Mouse (Mus musculus) embryonic facial prominence, embryonic 14.5 days (tissue): Measurements from ENCODE around the gene Trmt2a. TPM values are rescaled to one million over a fixed set of nuclear protein-coding genes. Genes with fewer than 3 reads are reported as not detected.
A peak's percentile ranks its signal among the peaks of the same experiment; 100 is the strongest.

Experiments used
- ATAC-seq: fragments of 200-750 bp; cut with Nextera tagmentation; 2 replicates; pipeline ENCODE4 v1.8.0; 2017; ENCODE audit warnings: low read depth, moderate number of reproducible peaks, moderate TSS enrichment
- DNase-seq: peaks from one replicate; pipeline ENCODE4 v3.0.0-alpha.2; 2015; ENCODE audit warnings: low spot score
- H3K27ac ChIP-seq: fragments of 300-500 bp; sonication (generic); replicated peaks from 2 replicates; pipeline ENCODE4 v1.5.1; 2014; ENCODE audit warnings: low read depth, mild to moderate bottlenecking, low read length, moderate library complexity
- H3K27me3 ChIP-seq: fragments of 300-500 bp; sonication (generic); replicated peaks from 2 replicates; pipeline ENCODE4 v1.6.1; 2014; ENCODE audit warnings: low read length; ENCODE audit not compliant: control insufficient read depth, insufficient read depth
- H3K36me3 ChIP-seq: fragments of 300-500 bp; sonication (generic); 2 replicates; pipeline ENCODE4 v1.6.1; 2014; ENCODE audit warnings: low read length, mixed read lengths; ENCODE audit not compliant: control insufficient read depth, insufficient read depth
- H3K4me1 ChIP-seq: fragments of 300-500 bp; sonication (generic); 2 replicates; pipeline ENCODE4 v1.6.1; 2014; ENCODE audit warnings: antibody characterized with exemption, low read length; ENCODE audit not compliant: control insufficient read depth, insufficient read depth
- H3K4me2 ChIP-seq: fragments of 300-500 bp; sonication (generic); 2 replicates; pipeline ENCODE4 v1.6.1; 2014; ENCODE audit warnings: low read depth, mild to moderate bottlenecking, low read length, moderate library complexity, mixed read lengths
- H3K4me3 ChIP-seq: fragments of 300-500 bp; sonication (generic); 2 replicates; pipeline ENCODE4 v1.5.1; 2014; ENCODE audit warnings: low read depth, mild to moderate bottlenecking, low read length
- H3K9ac ChIP-seq: fragments of 300-500 bp; sonication (generic); 2 replicates; pipeline ENCODE4 v1.6.1; 2014; ENCODE audit warnings: low read depth, mild to moderate bottlenecking, low read length, moderate library complexity, mixed read lengths
- H3K9me3 ChIP-seq: fragments of 300-500 bp; sonication (generic); 2 replicates; pipeline ENCODE4 v1.6.1; 2016; ENCODE audit warnings: low read length; ENCODE audit not compliant: control insufficient read depth
- WGBS: fragments of 180-500 bp; shearing (Covaris S2); extraction: QIAGEN DNeasy Blood & Tissue Kit; methylation state at CpG from one replicate; pipeline ENCODE4 v1.1.7; 2014; 5-methylcytosine and 5-hydroxymethylcytosine counted together
- polyA plus RNA-seq: library from polyadenylated mRNA; unstranded; fragments of >200 nt; fragmentation: Nextera tagmentation; extraction: Ambion mirVana; gene quantifications from 2 replicates; pipeline ENCODE4 v1.2.1, GENCODE M21; 2014

The Trmt2a gene
- polyA plus RNA-seq = 79.1 and 83.5 TPM in 2 replicates

DNA sequence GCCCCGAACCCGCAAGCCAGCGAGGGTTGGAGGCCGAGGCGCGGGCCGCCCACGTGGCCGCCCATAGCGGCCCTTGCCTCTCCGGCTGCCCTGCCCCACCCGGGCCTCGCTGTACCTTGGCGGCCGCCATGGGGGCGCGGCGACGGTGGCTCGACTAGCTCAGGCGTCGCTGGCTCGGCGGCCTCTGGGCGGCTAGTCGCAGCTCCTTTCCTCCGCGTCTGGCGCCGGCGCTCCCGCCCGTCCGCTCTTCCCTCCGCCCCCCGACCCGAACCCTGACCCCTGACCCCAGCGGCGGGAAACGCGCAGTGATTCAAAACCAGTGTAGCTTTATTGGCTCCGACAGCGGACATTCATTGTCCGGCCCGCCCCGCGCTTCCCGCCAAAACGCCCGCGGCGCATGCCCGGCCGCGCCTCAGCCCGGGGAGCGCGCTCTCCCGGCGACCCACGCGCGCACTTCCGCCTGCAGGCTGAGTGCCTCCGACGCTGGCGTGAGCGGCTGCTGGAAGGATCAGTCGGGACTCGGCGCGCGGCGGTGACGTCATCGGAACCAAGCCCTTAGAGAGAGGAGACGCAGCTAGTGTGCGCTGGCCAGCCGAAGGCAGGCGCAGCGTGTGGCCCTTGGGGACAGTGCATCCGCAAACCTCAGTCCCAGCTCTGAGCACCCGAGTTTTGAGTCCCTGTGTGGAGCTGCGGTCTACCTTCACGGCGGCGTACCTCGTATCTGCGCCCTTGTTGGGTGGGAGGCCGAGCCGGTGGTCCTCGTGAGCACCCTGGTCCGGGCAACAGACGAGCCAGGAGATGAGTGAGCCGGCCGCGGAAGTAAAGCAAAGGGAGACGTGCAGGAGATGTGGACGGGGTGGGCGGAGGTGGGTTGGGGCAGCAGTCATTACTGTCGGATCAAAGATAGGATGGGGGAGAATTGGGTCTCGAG, at the start of gene Trmt2a, which contains the start of gene Ranbp1:
Gene Trmt2a, plus strand, starts transcription at position 247 of the 931 bp plus-strand sequence.
Gene Ranbp1, minus strand, starts transcription at position 300 of the 931 bp plus-strand sequence.
- H3K4me3 ChIP-seq = peak within 1 kb of the TSS; percentile 85
- no peaks in the 10 kb centered on the region for H3K9me3 ChIP-seq
- H3K27me3 ChIP-seq = no peaks in the 10 kb centered on the region
- H3K36me3 ChIP-seq = peaks cover 71% of the 10 kb centered on the region
- peaks cover 30% of the 10 kb centered on the region for H3K4me1 ChIP-seq
- ATAC-seq = peak; percentile 96
- peak within 1 kb of the TSS; percentile 93 for H3K9ac ChIP-seq
- peak; percentile 99 for DNase-seq
- H3K4me2 ChIP-seq = peak within 1 kb of the TSS; percentile 88
- WGBS = under 1% methylated on average over 49 of the region's 102 CpGs
- H3K27ac ChIP-seq = peak within 1 kb of the TSS; percentile 90

DNA sequence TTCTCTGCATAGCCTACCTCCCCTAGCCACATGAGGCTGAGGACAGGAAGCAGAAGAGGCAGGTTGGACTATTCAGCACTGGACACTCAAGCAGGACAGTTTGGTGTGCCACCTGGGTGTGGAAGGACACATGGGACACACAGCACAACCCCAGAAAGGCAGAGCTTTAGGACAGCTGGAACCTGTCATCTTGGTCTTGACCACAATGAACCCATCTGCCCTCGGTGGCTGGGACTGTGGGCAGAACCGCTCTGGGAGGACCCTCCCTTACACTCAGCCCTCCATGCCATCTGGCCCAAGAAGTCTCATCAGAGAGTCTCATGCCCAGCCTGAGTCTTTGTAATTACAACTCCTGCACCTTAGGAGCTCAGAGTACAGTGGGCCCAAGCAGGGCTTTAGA, 48.4 kb upstream of the Trmt2a start:
- H3K4me1 ChIP-seq = no peaks in the 10 kb centered on the region
- no peaks in the 10 kb centered on the region for H3K36me3 ChIP-seq
- WGBS = 71% methylated on average over 2 of the region's 2 CpGs
- H3K9ac ChIP-seq = no peak overlapping the region
- DNase-seq (no peak), ATAC-seq (no peak; the same call in 1 of the 2 replicates)
- H3K27me3 ChIP-seq = no peaks in the 10 kb centered on the region
- no peak overlapping the region for H3K27ac ChIP-seq
- no peak overlapping the region for H3K4me3 ChIP-seq
- H3K4me2 ChIP-seq = no peak overlapping the region
- no peaks in the 10 kb centered on the region for H3K9me3 ChIP-seq

DNA sequence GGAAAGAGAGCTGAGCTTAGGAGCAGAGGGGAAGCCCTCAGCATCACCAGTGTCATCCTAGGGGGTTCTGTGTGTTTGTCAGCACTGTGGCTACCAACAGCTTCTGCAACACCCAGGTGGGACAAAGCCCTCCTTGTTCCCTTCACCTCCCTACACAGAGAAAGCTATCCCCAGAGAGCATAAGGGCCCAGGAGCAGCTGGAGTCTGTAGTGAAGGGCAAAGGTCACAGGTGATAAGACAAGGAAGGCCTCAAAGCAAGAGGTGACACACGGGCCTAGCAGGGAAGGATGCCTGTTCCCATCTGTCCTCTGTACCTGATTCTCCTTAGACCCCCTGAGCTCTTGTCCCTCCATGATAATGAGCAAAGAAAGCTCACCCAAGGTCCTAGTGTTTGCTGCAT, 46.9 kb upstream of the Trmt2a start:
- Histone ChIP-seq H3K9me3 (no peaks in the 10 kb centered on the region), H3K36me3 (no peaks in the 10 kb centered on the region), H3K27me3 (no peaks in the 10 kb centered on the region), H3K27ac (no peak overlapping the region), H3K4me3 (no peak overlapping the region), H3K4me2 (no peak overlapping the region), H3K9ac (no peak overlapping the region), H3K4me1 (no peaks in the 10 kb centered on the region)
- ATAC-seq (no peak), DNase-seq (no peak)
- WGBS = 20% methylated on average over 1 of the region's 1 CpGs

DNA sequence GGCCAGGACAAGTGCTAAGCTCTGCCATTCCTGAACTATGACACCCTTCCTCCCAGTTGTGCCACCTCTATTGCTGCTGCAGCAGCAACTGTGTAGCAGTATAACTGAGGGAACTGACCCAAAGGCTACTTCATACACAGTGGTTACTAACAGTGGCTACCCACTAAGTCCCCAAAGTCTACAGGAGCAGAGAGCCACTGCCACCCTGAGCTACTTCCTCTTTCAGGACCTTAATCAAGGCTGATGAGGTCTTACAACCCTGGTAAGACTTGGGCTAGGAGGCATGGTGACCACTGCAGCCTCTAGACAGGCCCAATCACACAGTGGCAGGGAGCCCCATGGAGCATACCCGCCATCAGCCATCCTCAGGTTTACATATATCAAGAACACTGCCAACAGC, 46.4 kb upstream of the Trmt2a start:
- no peak overlapping the region for H3K4me2 ChIP-seq

GRCm38 (mm10) chr16:18203430-18204091, 44.9 kb upstream of the Trmt2a start:
- H3K27ac ChIP-seq = no peak overlapping the region
- no peaks in the 10 kb centered on the region for H3K36me3 ChIP-seq
- ATAC-seq (no peak), DNase-seq (no peak)
- H3K9me3 ChIP-seq = no peaks in the 10 kb centered on the region
- H3K4me3 ChIP-seq = no peak overlapping the region
- H3K9ac ChIP-seq = no peak overlapping the region
- 45% methylated on average over 7 of the region's 7 CpGs for WGBS
- H3K27me3 ChIP-seq = no peaks in the 10 kb centered on the region
- H3K4me1 ChIP-seq = no peaks in the 10 kb centered on the region
- H3K4me2 ChIP-seq = no peak overlapping the region

More for the DNA sequence above, 46.4 kb upstream of the Trmt2a start:
- Histone ChIP-seq H3K9ac (no peak overlapping the region), H3K4me1 (no peaks in the 10 kb centered on the region), H3K9me3 (no peaks in the 10 kb centered on the region), H3K36me3 (no peaks in the 10 kb centered on the region), H3K27ac (no peak overlapping the region), H3K4me3 (no peak overlapping the region), H3K27me3 (no peaks in the 10 kb centered on the region)
- 90% methylated on average over 1 of the region's 1 CpGs for WGBS
- ATAC-seq = no peak
- DNase-seq = no peak

DNA sequence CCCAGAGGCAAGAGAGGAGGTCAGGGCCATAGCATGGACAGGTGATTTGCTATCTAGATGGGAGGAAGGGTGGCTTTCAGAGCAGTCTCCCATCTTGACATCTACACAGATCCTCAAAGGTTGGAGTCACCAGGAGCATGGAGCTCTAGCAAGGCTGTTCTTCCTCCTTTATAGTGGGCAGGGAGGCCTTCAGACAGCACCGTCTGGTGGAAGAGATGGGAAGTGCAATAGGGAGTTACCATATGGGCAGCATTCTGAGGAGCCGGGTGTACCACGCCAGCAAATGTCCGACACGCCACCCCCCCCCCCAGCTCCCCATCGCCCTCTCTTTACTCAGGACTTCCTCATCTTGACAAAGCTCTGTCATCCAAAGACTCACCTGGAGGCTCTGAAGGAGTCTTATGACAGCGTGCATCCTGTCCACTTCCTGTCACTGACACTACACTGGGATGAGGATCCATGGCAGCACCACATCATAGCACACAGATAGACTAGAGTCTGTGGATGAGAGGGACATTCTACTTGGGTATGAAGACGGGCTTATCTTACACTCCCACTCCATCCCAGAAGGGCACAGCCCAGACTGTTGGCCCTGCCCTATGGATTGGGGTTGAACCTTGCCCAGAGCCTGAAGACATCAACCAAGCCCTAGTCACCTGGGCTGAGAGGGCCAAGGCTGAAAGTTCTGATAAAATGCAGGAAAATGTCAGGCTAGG, 37.6 kb upstream of the Trmt2a start:
- WGBS = 23% methylated on average over 8 of the region's 8 CpGs
- ATAC-seq = no peak
- H3K4me1 ChIP-seq = no peaks in the 10 kb centered on the region

DNA sequence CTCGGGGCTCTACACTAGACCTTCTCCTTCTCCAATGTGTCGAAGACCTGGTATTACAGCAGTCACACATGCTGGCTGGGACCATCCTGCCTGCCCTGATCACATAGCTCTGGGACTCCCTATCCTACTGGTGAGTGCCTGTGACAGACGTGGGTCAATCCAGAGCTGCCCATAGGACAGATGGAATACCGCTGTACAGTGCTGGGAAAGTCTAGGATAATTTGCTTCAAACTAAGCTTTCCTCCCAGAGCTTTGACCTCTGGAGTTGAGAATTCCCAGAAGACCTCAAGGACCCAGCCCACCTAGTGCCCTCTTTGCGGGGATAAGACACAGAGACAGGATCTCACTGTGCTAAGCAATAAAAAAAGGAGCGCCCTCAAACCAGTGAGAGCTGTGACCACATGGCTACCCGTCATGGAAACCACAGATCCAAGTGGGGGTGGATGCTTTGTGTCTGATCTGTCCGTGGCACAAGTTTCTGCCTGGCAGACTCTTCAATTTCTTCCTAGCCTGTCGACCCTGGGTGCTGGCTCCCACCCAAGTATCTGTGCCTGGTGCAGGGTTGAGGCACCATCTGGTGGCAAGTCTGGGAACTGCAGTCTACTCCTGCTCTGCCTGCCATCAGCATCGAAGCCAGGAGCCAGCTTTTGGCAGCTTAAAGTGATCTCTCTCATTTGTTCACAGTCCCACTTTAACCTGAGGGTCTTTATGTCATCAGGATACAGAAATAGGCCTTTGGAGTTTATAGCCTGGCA, 36.9 kb upstream of the Trmt2a start:
- Histone ChIP-seq H3K9ac (no peak overlapping the region), H3K9me3 (no peaks in the 10 kb centered on the region), H3K36me3 (no peaks in the 10 kb centered on the region), H3K4me1 (no peaks in the 10 kb centered on the region), H3K27ac (no peak overlapping the region), H3K27me3 (no peaks in the 10 kb centered on the region), H3K4me2 (no peak overlapping the region), H3K4me3 (no peak overlapping the region)
- DNase-seq = peak; percentile 83
- 0 out of 2 replicates have a peak, but pooled peaks have one; percentile 8 for ATAC-seq
- WGBS = 49% methylated on average over 10 of the region's 10 CpGs

More for the DNA sequence above, 37.6 kb upstream of the Trmt2a start:
- Histone ChIP-seq H3K9ac (no peak overlapping the region), H3K36me3 (no peaks in the 10 kb centered on the region), H3K27me3 (no peaks in the 10 kb centered on the region), H3K9me3 (no peaks in the 10 kb centered on the region), H3K27ac (no peak overlapping the region), H3K4me2 (no peak overlapping the region), H3K4me3 (no peak overlapping the region)
- peak; percentile 36 for DNase-seq

GRCm38 (mm10) chr16:18213689-18214088, 34.8 kb upstream of the Trmt2a start:
- DNase-seq = peak; percentile 67
- H3K27me3 ChIP-seq = no peaks in the 10 kb centered on the region

More at GRCm38 (mm10) chr16:18213689-18214088, 34.8 kb upstream of the Trmt2a start:
- Histone ChIP-seq H3K4me2 (no peak overlapping the region), H3K4me1 (no peaks in the 10 kb centered on the region), H3K27ac (no peak overlapping the region), H3K36me3 (no peaks in the 10 kb centered on the region), H3K9me3 (no peaks in the 10 kb centered on the region), H3K9ac (peak overlapping the region; percentile 25; the same call in 1 of the 2 replicates), H3K4me3 (no peak overlapping the region)
- ATAC-seq = peak; percentile 78; the same call in 1 of the 2 replicates
- 42% methylated on average over 6 of the region's 6 CpGs for WGBS
